Mouse (Mus musculus) liver, postnatal 0 days (tissue): ENCODE data around the gene Csad. TPM values are rescaled to one million over a fixed set of nuclear protein-coding genes. Genes with fewer than 3 reads are reported as not detected.

ENCODE experiments used
- ATAC-seq: fragments of 200-750 bp; cut with Nextera tagmentation; 2 replicates; pipeline ENCODE4 v1.8.0; 2017; ENCODE audit warnings: mild to moderate bottlenecking, moderate library complexity
- DNase-seq: peaks from one replicate; pipeline ENCODE4 v3.0.0-alpha.2; 2016
- H3K27ac ChIP-seq: fragments of 300-500 bp; sonication (generic); 2 replicates; pipeline ENCODE4 v1.5.1; 2014; ENCODE audit warnings: antibody characterized with exemption, moderate library complexity, mild to moderate bottlenecking, low read depth
- H3K27me3 ChIP-seq: fragments of 300-500 bp; sonication (generic); 2 replicates; pipeline ENCODE4 v1.6.1; 2014; ENCODE audit warnings: low read length, control low read depth, mixed read lengths; ENCODE audit not compliant: insufficient read depth
- H3K36me3 ChIP-seq: fragments of 300-500 bp; sonication (generic); replicated peaks from 2 replicates; pipeline ENCODE4 v1.6.1; 2014; ENCODE audit warnings: mild to moderate bottlenecking, control low read depth, low read length, moderate library complexity, mixed read lengths; ENCODE audit not compliant: insufficient read depth
- H3K4me1 ChIP-seq: fragments of 300-500 bp; sonication (generic); 2 replicates; pipeline ENCODE4 v1.6.1; 2014; ENCODE audit warnings: antibody characterized with exemption, mild to moderate bottlenecking, control low read depth; ENCODE audit not compliant: insufficient read depth
- H3K4me2 ChIP-seq: fragments of 300-500 bp; sonication (generic); 2 replicates; pipeline ENCODE4 v1.6.1; 2014; ENCODE audit warnings: low read depth, mild to moderate bottlenecking, low read length, moderate library complexity, mixed read lengths
- H3K4me3 ChIP-seq: fragments of 300-500 bp; sonication (generic); 2 replicates; pipeline ENCODE4 v1.5.1; 2014; ENCODE audit warnings: low read depth, low read length
- H3K9ac ChIP-seq: fragments of 300-500 bp; sonication (generic); replicated peaks from 2 replicates; pipeline ENCODE4 v1.6.1; 2014; ENCODE audit warnings: mild to moderate bottlenecking, moderate library complexity
- H3K9me3 ChIP-seq: fragments of 300-500 bp; sonication (generic); 2 replicates; pipeline ENCODE4 v1.6.1; 2016; ENCODE audit warnings: mild to moderate bottlenecking, control low read depth, low read length, mixed read lengths
- CTCF ChIP-seq: sonication (generic); IDR thresholded peaks from 2 replicates; pipeline ENCODE4 v1.5.1; 2016; ENCODE audit warnings: antibody characterized with exemption, low read depth
- EP300 ChIP-seq: IDR thresholded peaks from 2 replicates; pipeline ENCODE4 v1.6.1; 2016; ENCODE audit warnings: antibody characterized with exemption, low read depth, mild to moderate bottlenecking
- WGBS: fragments of 180-500 bp; shearing (Covaris S2); extraction: QIAGEN DNeasy Blood & Tissue Kit; methylation state at CpG from one replicate; pipeline ENCODE4 v1.1.7; 2014; ENCODE audit not compliant: insufficient replicate concordance; 5-methylcytosine and 5-hydroxymethylcytosine counted together
- polyA plus RNA-seq: library from polyadenylated mRNA; unstranded; fragments of >200 nt; fragmentation: Nextera tagmentation; extraction: Ambion mirVana; gene quantifications from 2 replicates; pipeline ENCODE4 v1.2.1, GENCODE M21; 2015

Csad gene
- polyA plus RNA-seq, 1 experiment from 2014 or later, result 243 TPM

DNA sequence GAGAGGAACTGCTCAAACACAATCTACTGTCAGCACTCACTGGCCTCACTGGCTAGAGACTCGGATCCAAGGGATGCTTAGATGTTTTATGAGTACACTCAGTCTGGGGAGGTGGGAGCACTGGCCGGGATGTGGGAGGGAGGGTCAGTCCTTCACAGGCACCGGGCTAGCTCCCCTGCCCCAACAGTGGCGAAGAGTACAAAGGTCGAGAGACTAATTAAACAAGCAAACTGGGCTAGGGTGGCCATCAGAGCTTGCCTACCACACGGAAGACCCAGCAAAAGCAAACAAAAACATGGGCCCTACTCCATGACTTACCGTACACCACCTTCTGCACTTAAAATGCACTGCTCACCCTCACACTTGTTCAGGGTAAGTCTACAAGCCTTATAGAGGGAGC is 12.8 kb downstream of the Csad start:
- no peaks in the 10 kb centered on the region for H3K9me3 ChIP-seq
- 0 out of 2 replicates have a peak, but pooled peaks cover 4% of the 10 kb centered on the region for H3K36me3 ChIP-seq
- no peak overlapping the region for H3K9ac ChIP-seq
- DNase-seq (no peak), ATAC-seq (peak; percentile 21; the same call in 1 of the 2 replicates)
- TF ChIP-seq EP300 (no peak), CTCF (no peak)
- H3K4me3 ChIP-seq, result no peak overlapping the region
- no peaks in the 10 kb centered on the region for H3K27me3 ChIP-seq
- peak overlapping the region; percentile 20 for H3K4me2 ChIP-seq
- 57% methylated on average over 7 of the region's 7 CpGs for WGBS
- H3K27ac ChIP-seq, result peak overlapping the region; percentile 67
- H3K4me1 ChIP-seq, result peaks cover 25% of the 10 kb centered on the region

DNA sequence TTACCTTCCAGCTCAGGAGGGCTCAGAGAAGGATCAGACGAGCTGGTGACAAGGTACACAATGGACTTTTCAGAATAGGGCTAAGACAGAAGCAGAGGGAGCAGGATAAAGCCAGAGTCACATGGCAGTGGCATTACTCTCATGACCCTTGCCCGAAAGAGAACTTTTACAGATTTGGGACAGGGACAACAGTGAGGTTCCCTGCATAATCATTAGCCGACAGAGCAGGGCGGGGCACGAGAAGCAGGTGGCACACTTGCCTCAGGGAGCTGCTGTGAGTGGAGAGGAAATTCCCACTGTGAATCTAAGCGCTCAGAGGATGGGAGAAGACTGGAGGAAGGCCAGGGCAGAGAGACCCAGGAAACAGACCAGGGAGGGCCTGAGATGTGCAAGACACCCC is 15.6 kb downstream of the Csad start:
- Histone ChIP-seq H3K4me3 (peak overlapping the region; percentile 45), H3K36me3 (0 out of 2 replicates have a peak, but pooled peaks cover 12% of the 10 kb centered on the region), H3K4me1 (peaks cover 20% of the 10 kb centered on the region), H3K4me2 (peak overlapping the region; percentile 68), H3K9me3 (no peaks in the 10 kb centered on the region), H3K27ac (peak overlapping the region; percentile 91), H3K9ac (peak overlapping the region; percentile 69), H3K27me3 (no peaks in the 10 kb centered on the region)
- WGBS, result 44% methylated on average over 6 of the region's 6 CpGs
- ATAC-seq (peak; percentile 63), DNase-seq (peak; percentile 62)
- 0 out of 2 replicates have a peak, but pooled peaks have one; percentile 3 for TF ChIP-seq CTCF
- no peak for TF ChIP-seq EP300

GRCm38 (mm10) chr15:102188096-102188495 is 16.4 kb downstream of the Csad start:
- H3K36me3 ChIP-seq, result 0 out of 2 replicates have a peak, but pooled peaks cover 12% of the 10 kb centered on the region
- H3K27ac ChIP-seq, result peak overlapping the region; percentile 91
- peak overlapping the region; percentile 69 for H3K9ac ChIP-seq
- H3K9me3 ChIP-seq, result no peaks in the 10 kb centered on the region
- H3K4me1 ChIP-seq, result peaks cover 17% of the 10 kb centered on the region
- no peaks in the 10 kb centered on the region for H3K27me3 ChIP-seq
- DNase-seq (no peak), ATAC-seq (no peak)
- TF ChIP-seq EP300, result no peak
- no peak for TF ChIP-seq CTCF
- peak overlapping the region; percentile 68 for H3K4me2 ChIP-seq
- WGBS, result 84% methylated on average over 9 of the region's 10 CpGs
- H3K4me3 ChIP-seq, result peak overlapping the region; percentile 45

DNA sequence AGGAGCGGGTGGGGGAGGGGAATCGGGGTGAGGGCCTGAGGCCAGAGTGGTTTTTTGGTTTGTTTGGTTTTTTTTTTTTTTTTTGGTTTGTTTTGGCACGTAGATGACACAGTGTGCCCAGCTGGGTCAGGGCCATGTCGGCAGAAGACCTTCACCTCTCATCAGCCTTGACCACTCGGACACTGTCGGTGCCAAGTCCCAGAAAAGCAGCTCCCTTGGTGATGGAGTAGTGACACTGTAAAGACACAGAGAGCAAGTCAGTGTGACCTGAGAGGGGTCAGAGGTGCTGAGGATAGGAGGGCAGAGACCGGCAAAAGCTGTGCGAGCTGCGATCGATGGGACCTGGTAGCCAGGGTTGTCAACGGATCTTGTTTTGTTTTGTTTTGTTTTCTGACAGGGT is 18.3 kb downstream of the Csad start:
- Histone ChIP-seq H3K27ac (peak overlapping the region; percentile 91), H3K9me3 (no peaks in the 10 kb centered on the region), H3K4me1 (peaks cover 2% of the 10 kb centered on the region), H3K4me2 (peak overlapping the region; percentile 68), H3K36me3 (0 out of 2 replicates have a peak, but pooled peaks cover 16% of the 10 kb centered on the region), H3K27me3 (no peaks in the 10 kb centered on the region), H3K4me3 (peak overlapping the region; percentile 45; the same call in 1 of the 2 replicates), H3K9ac (peak overlapping the region; percentile 69; the same call in 1 of the 2 replicates)
- WGBS, result 69% methylated on average over 11 of the region's 11 CpGs
- peak; percentile 88 for ATAC-seq
- peak; percentile 68; the same call in 1 of the 2 replicates for TF ChIP-seq EP300
- TF ChIP-seq CTCF, result no peak
- peak; percentile 73 for DNase-seq

DNA sequence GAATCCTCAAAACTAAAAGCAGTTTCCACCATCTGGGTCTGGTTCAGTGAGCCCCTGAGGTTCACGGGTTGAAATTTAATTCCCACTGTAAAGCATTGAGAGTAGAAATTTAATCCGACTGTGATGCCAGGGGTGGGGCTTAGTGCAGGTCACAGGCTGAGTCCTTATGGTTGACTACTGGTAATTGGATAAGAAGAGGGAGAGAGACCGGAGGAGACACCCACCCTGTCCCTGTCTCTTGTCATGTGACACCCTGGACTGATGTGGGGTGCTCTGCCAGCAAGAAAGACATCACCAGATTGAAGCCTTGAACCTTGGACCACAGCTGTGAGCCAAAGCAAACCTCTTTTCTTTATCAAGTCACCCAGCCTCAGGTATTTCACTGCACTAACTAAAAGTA is 21.4 kb downstream of the Csad start:
- no peak overlapping the region for H3K27ac ChIP-seq
- no peaks in the 10 kb centered on the region for H3K27me3 ChIP-seq
- H3K4me2 ChIP-seq, result no peak overlapping the region
- no peak overlapping the region for H3K4me3 ChIP-seq
- no peak for TF ChIP-seq EP300
- no peak for TF ChIP-seq CTCF
- no peak for ATAC-seq
- peaks cover 4% of the 10 kb centered on the region; the same call in 1 of the 2 replicates for H3K4me1 ChIP-seq
- 78% methylated on average over 3 of the region's 3 CpGs for WGBS
- H3K9ac ChIP-seq, result no peak overlapping the region
- no peaks in the 10 kb centered on the region for H3K9me3 ChIP-seq
- DNase-seq, result no peak
- H3K36me3 ChIP-seq, result 0 out of 2 replicates have a peak, but pooled peaks cover 16% of the 10 kb centered on the region

DNA sequence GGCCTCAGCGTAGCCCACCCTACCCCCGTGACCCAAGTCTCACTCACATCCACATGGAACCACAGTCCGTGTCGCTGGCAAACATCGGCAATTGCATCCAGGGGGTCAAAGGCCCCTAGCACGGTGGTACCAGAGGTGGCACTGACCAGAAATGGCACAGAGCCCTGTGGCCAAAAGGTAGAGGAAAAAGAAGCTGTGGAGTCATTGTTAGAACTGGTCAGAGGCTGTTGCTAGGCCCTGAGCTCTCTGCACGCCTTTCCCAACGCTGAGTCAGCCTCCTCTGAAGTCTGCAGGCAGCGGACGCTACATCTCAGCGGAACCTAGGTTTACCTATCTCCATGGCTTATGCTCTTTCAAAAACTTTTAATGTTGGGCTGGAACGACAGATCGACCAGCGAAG is 24.6 kb downstream of the Csad start:
- 87% methylated on average over 14 of the region's 14 CpGs for WGBS
- 0 out of 2 replicates have a peak, but pooled peaks cover 10% of the 10 kb centered on the region for H3K36me3 ChIP-seq
- no peak overlapping the region for H3K4me2 ChIP-seq
- H3K27ac ChIP-seq, result no peak overlapping the region
- TF ChIP-seq EP300 (no peak), CTCF (no peak)
- peaks cover 10% of the 10 kb centered on the region for H3K4me1 ChIP-seq
- no peak overlapping the region for H3K9ac ChIP-seq
- H3K9me3 ChIP-seq, result no peaks in the 10 kb centered on the region
- DNase-seq (no peak), ATAC-seq (no peak)
- H3K27me3 ChIP-seq, result no peaks in the 10 kb centered on the region
- H3K4me3 ChIP-seq, result no peak overlapping the region
